9 mouse cellular contexts compared by ENCODE assay signal in genomic region chr5:66083350-66083749, GRCm38 (mm10).
DNase-seq lines count a peak whose midpoint lies in the region; ATAC-seq and TF ChIP-seq lines count a peak whose summit lies in the region.
"Had no signal": no experiment of that assay in that cellular context is flagged by ENCODE, and none has a peak within 500 bp of the region (broad histone marks: within the 10 kb centered on the region; RNA-seq: fewer than 3 reads in every experiment).

No protein-coding gene starts in this region.

- no peak for ATAC-seq in liver, embryonic 13.5 days (ENCODE audit: low read depth)

- no peak for TF ChIP-seq POLR2A in ES-Bruce4 (IDR thresholded peaks at IDR 0.05; ENCODE audit: insufficient read depth, low read length)

- H3K4me2 ChIP-seq in liver, embryonic 13.5 days = no peak overlapping the region
- H3K4me2 ChIP-seq: lung, embryonic 15.5 days had no signal

- no peaks in the 10 kb centered on the region for H3K36me3 ChIP-seq in ES-Bruce4 (ENCODE audit: control insufficient read depth, insufficient read depth, low read length, poor library complexity, severe bottlenecking)
- no peaks in the 10 kb centered on the region for H3K36me3 ChIP-seq in liver, embryonic 13.5 days
- H3K36me3 ChIP-seq: lung, embryonic 15.5 days had no signal

- TF ChIP-seq EP300 in ES-Bruce4 (IDR thresholded peaks at IDR 0.05; ENCODE audit: insufficient read depth, low read depth, low read length) = no peak

- no peaks in the 10 kb centered on the region for H3K27me3 ChIP-seq in ES-Bruce4 (ENCODE audit: control insufficient read depth, insufficient read depth, low read length, poor library complexity, severe bottlenecking)
- H3K27me3 ChIP-seq in liver, embryonic 13.5 days = no peaks in the 10 kb centered on the region
- H3K27me3 ChIP-seq: lung, embryonic 15.5 days had no signal

- H3K4me3 ChIP-seq in ES-Bruce4 (ENCODE audit: low read depth, low read length) = no peak overlapping the region
- no peak overlapping the region for H3K4me3 ChIP-seq in liver, embryonic 13.5 days (replicated peaks)
- H3K4me3 ChIP-seq: lung, embryonic 15.5 days had no signal

- no peak overlapping the region for H3K27ac ChIP-seq in ES-Bruce4 (ENCODE audit: insufficient read depth, low read length)
- no peak overlapping the region for H3K27ac ChIP-seq in liver, embryonic 13.5 days

- H3K4me1 ChIP-seq in ES-Bruce4 (ENCODE audit: control insufficient read depth, insufficient read depth, low read length) = no peaks in the 10 kb centered on the region
- H3K4me1 ChIP-seq in liver, embryonic 13.5 days (replicated peaks) = peaks cover 15% of the 10 kb centered on the region

- no peaks in the 10 kb centered on the region for H3K9me3 ChIP-seq in ES-Bruce4 (replicated peaks; ENCODE audit: control insufficient read depth, insufficient read depth, low read length, poor library complexity, severe bottlenecking)
- H3K9me3 ChIP-seq in liver, embryonic 13.5 days (replicated peaks) = no peaks in the 10 kb centered on the region
- H3K9me3 ChIP-seq: lung, embryonic 15.5 days had no signal

- WGBS in liver, embryonic 13.5 days (ENCODE audit: insufficient replicate concordance) = 35% methylated on average over 7 of the region's 7 CpGs

- TF ChIP-seq CTCF in ES-Bruce4 (IDR thresholded peaks at IDR 0.05; ENCODE audit: low read depth, low read length) = peak; percentile 91

- H3K9ac ChIP-seq in ES-Bruce4 (ENCODE audit: low read depth, poor library complexity, severe bottlenecking) = no peak overlapping the region
- no peak overlapping the region for H3K9ac ChIP-seq in liver, embryonic 13.5 days
- H3K9ac ChIP-seq: lung, embryonic 15.5 days had no signal

- peak; percentile 56 to 64 for DNase-seq in layer of hippocampus, postnatal 10 days (ENCODE audit: low spot score in 2 of 2)
- no peak for DNase-seq in layer of hippocampus, postnatal 36 days
- peak; percentile 63 for DNase-seq in adrenal gland, adult 8-10 months
- DNase-seq in gastrocnemius, postnatal 10 days = peak; percentile 52
- DNase-seq in liver, embryonic 13.5 days = peak; percentile 22
- peak; percentile 39 for DNase-seq in skeletal muscle tissue, adult 2 months (ENCODE audit: low read depth, low spot score)
- DNase-seq in right cerebral cortex, postnatal 10 days (ENCODE audit: low spot score in 2 of 2) = no peak

Comparison
In these comparisons a context has a peak if more than half of its experiments do, and no peak if none do; other contexts are left out.
1. DNase-seq: peak in layer of hippocampus, postnatal 10 days (2 of 2), adrenal gland, adult 8-10 months (single experiment), gastrocnemius, postnatal 10 days (single experiment), liver, embryonic 13.5 days (single experiment) and skeletal muscle tissue, adult 2 months (single experiment); none in layer of hippocampus, postnatal 36 days (0 of 2) and right cerebral cortex, postnatal 10 days (0 of 2).